15 mouse cellular contexts compared by ENCODE assay signal in genomic region chr10:95624007-95624406, GRCm38 (mm10). TPM values are rescaled to one million over a fixed set of nuclear protein-coding genes. Genes with fewer than 3 reads are reported as not detected.
DNase-seq lines count a peak whose midpoint lies in the region; ATAC-seq and TF ChIP-seq lines count a peak whose summit lies in the region.
"Had no signal": no experiment of that assay in that cellular context is flagged by ENCODE, and none has a peak within 500 bp of the region (broad histone marks: within the 10 kb centered on the region; RNA-seq: fewer than 3 reads in every experiment).

No protein-coding gene starts in this region.

- WGBS in forebrain, embryonic 10.5 days, result 46% methylated on average over 5 of the region's 5 CpGs
- WGBS in forebrain, postnatal 0 days, result 38% methylated on average over 5 of the region's 5 CpGs
- WGBS in lung, postnatal 0 days, result 46% methylated on average over 5 of the region's 5 CpGs

- no peak overlapping the region for H3K4me2 ChIP-seq in forebrain, postnatal 0 days (ENCODE audit: low read depth)
- H3K4me2 ChIP-seq in lung, postnatal 0 days (replicated peaks; ENCODE audit: low read depth, low read length), result no peak overlapping the region
- H3K4me2 ChIP-seq: midbrain, embryonic 15.5 days; neural tube, embryonic 13.5 days had no signal

- TF ChIP-seq EP300 in lung, postnatal 0 days (IDR thresholded peaks at IDR 0.05), result no peak

- no peak for TF ChIP-seq CTCF in forebrain, postnatal 0 days (IDR thresholded peaks at IDR 0.05; ENCODE audit: low read depth)
- TF ChIP-seq CTCF in lung, postnatal 0 days (IDR thresholded peaks at IDR 0.05), result no peak

- peak overlapping the region; percentile 17; the same call in 1 of the 2 replicates for H3K27ac ChIP-seq in forebrain, embryonic 10.5 days
- H3K27ac ChIP-seq in forebrain, postnatal 0 days (ENCODE audit: low read depth, low read length), result no peak overlapping the region
- no peak overlapping the region for H3K27ac ChIP-seq in lung, postnatal 0 days (ENCODE audit: low read length)
- H3K27ac ChIP-seq: midbrain, embryonic 15.5 days; neural tube, embryonic 13.5 days had no signal

- H3K4me1 ChIP-seq in forebrain, embryonic 10.5 days, result peaks cover 29% of the 10 kb centered on the region
- no peaks in the 10 kb centered on the region for H3K4me1 ChIP-seq in forebrain, postnatal 0 days (ENCODE audit: insufficient read depth)
- H3K4me1 ChIP-seq in lung, postnatal 0 days (ENCODE audit: insufficient read depth, low read depth, low read length), result no peaks in the 10 kb centered on the region

- no peaks in the 10 kb centered on the region for H3K9me3 ChIP-seq in forebrain, embryonic 10.5 days
- no peaks in the 10 kb centered on the region for H3K9me3 ChIP-seq in forebrain, postnatal 0 days (ENCODE audit: low read length)
- no peaks in the 10 kb centered on the region for H3K9me3 ChIP-seq in lung, postnatal 0 days (ENCODE audit: low read length)
- H3K9me3 ChIP-seq: midbrain, embryonic 15.5 days; neural tube, embryonic 13.5 days had no signal

- H3K4me3 ChIP-seq in forebrain, embryonic 10.5 days, result no peak overlapping the region
- no peak overlapping the region for H3K4me3 ChIP-seq in forebrain, postnatal 0 days (ENCODE audit: low read depth, low read length)
- no peak overlapping the region for H3K4me3 ChIP-seq in lung, postnatal 0 days (ENCODE audit: low read depth, low read length)
- H3K4me3 ChIP-seq: midbrain, embryonic 15.5 days; neural tube, embryonic 13.5 days had no signal

- no peak for DNase-seq in forebrain, embryonic 10.5 days (ENCODE audit: extremely low spot score, low spot score)
- DNase-seq in forebrain, postnatal 0 days, result no peak
- DNase-seq in kidney, adult 11 months, result peak; percentile 31
- no peak for DNase-seq in kidney, postnatal 4 days
- peak; percentile 48 for DNase-seq in lung, postnatal 0 days (ENCODE audit: low spot score)
- DNase-seq in lung, postnatal 10 days, result no peak
- peak; percentile 57 for DNase-seq in retina, postnatal 1 day
- DNase-seq: cerebellum, postnatal 10 days; lung, postnatal 36 days had no signal

- ATAC-seq in forebrain, postnatal 0 days, result no peak
- peak; percentile 52 for ATAC-seq in lung, postnatal 0 days
- no peak for ATAC-seq in erythroid progenitor cell, adult 5-6 weeks (replicated peaks; ENCODE audit: low FRiP score, poor library complexity, severe bottlenecking)
- ATAC-seq: midbrain, embryonic 15.5 days had no signal

- H3K27me3 ChIP-seq in forebrain, embryonic 10.5 days (ENCODE audit: poor library complexity, severe bottlenecking), result no peaks in the 10 kb centered on the region
- H3K27me3 ChIP-seq in forebrain, postnatal 0 days (ENCODE audit: insufficient read depth, low read length), result no peaks in the 10 kb centered on the region
- no peaks in the 10 kb centered on the region for H3K27me3 ChIP-seq in lung, postnatal 0 days (replicated peaks; ENCODE audit: insufficient read depth, low read length)
- H3K27me3 ChIP-seq: midbrain, embryonic 15.5 days; neural tube, embryonic 13.5 days had no signal

- no peaks in the 10 kb centered on the region for H3K36me3 ChIP-seq in forebrain, embryonic 10.5 days (replicated peaks)
- H3K36me3 ChIP-seq in forebrain, postnatal 0 days (ENCODE audit: insufficient read depth), result no peaks in the 10 kb centered on the region
- no peaks in the 10 kb centered on the region for H3K36me3 ChIP-seq in lung, postnatal 0 days (ENCODE audit: insufficient read depth, low read length)
- H3K36me3 ChIP-seq: midbrain, embryonic 15.5 days; neural tube, embryonic 13.5 days had no signal

- H3K9ac ChIP-seq in forebrain, postnatal 0 days, result no peak overlapping the region
- H3K9ac ChIP-seq in lung, postnatal 0 days (replicated peaks; ENCODE audit: low read depth), result no peak overlapping the region
- H3K9ac ChIP-seq: midbrain, embryonic 15.5 days; neural tube, embryonic 13.5 days had no signal

RNA-seq across cellular contexts. Expression of gene Anapc15-ps, which starts 49.2 kb away (rescaled TPM):
- not detected in 2 replicates for polyA plus RNA-seq in forebrain, embryonic 10.5 days (2016; fragmentation: Nextera tagmentation; extraction: Ambion mirVana)
- total RNA-seq in forebrain, postnatal 0 days (2014; rRNA removed), result not detected in 2 replicates
- polyA plus RNA-seq in forebrain, postnatal 0 days (2015; fragmentation: Nextera tagmentation; extraction: Ambion mirVana), result 0.55 TPM in 1 of 2 replicates, not detected in the other
- not detected in 2 replicates for polyA plus RNA-seq in lung, postnatal 0 days (2015; fragmentation: Nextera tagmentation; extraction: Ambion mirVana)
- total RNA-seq in erythroid progenitor cell, adult 5-6 weeks (2015; ENCODE audit: low replicate concordance), result not detected in 2 replicates
- not detected in 2 replicates for total RNA-seq in erythroid progenitor cell, adult 5-6 weeks (2017; ENCODE audit: low replicate concordance)
- total RNA-seq: left cerebral cortex, postnatal 36 days; MEL had no signal
- polyA plus RNA-seq: midbrain, embryonic 15.5 days; neural tube, embryonic 13.5 days; thymus, postnatal 0 days had no signal

Comparison
In these comparisons a context has a peak if more than half of its experiments do, and no peak if none do; other contexts are left out.
1. DNase-seq: peak in kidney, adult 11 months (single experiment), lung, postnatal 0 days (single experiment) and retina, postnatal 1 day (single experiment); none in forebrain, embryonic 10.5 days (single experiment), forebrain, postnatal 0 days (single experiment), kidney, postnatal 4 days (0 of 2) and lung, postnatal 10 days (single experiment).